Mouse (Mus musculus): ENCODE data around the gene Siah3. TPM values are rescaled to one million over a fixed set of nuclear protein-coding genes. Genes with fewer than 3 reads are reported as not detected.

Siah3 gene
- 2.7 and 3.0 TPM in 2 replicates for polyA plus RNA-seq (2015; fragmentation: Nextera tagmentation; extraction: Ambion mirVana)

DNA sequence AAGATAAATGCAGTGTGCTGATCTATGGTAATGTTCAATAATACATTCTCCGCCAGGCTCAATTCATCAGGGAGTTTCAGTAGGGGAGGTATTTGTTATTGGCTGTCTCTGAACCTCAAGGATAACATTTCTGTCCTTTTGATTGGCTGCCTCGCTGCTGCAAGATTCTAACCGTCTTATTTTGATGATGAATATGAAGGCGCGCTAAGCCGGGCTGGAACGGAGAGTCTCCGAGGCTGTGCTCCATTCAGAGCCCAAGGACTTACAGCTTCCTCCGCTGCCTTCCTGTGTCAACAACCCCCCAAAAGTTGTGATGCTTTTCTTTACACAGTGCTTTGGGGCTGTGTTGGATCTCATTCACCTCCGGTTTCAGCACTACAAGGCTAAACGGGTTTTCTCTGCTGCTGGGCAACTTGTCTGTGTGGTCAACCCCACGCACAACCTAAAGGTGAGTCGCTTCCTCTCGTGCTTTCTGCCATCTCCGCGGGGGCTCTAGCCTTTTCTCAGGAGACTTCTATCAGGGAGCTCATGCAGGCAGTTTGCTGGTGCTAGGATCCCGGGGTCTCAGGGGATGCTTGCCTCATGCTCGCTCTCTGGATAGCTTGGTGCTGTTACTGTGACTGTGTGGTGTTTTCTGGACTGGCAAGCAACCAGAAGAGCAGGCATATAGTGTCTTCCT is at the start of gene Siah3:
Gene Siah3, plus strand, starts transcription at position 240 of the 679 bp plus-strand sequence.
- Histone ChIP-seq H3K27me3 (ENCODE audit: control insufficient read depth, insufficient read depth, low read depth, low read length) (no peaks in the 10 kb centered on the region), H3K36me3 (ENCODE audit: control insufficient read depth, insufficient read depth, low read length) (no peaks in the 10 kb centered on the region), H3K4me1 (ENCODE audit: control insufficient read depth, insufficient read depth, low read length) (peaks cover 36% of the 10 kb centered on the region), H3K27ac (ENCODE audit: low read length) (peak within 1 kb of the TSS; percentile 76), H3K9me3 (replicated peaks; ENCODE audit: control insufficient read depth, low read length, poor library complexity, severe bottlenecking) (no peaks in the 10 kb centered on the region), H3K4me3 (ENCODE audit: low read depth, low read length) (peak within 1 kb of the TSS; percentile 53), H3K9ac (ENCODE audit: low read depth, low read length) (peak within 1 kb of the TSS; percentile 63), H3K4me2 (ENCODE audit: low read length) (peak within 1 kb of the TSS; percentile 94)
- 3% methylated on average over 18 of the region's 18 CpGs for WGBS
- ATAC-seq, result peak; percentile 75

DNA sequence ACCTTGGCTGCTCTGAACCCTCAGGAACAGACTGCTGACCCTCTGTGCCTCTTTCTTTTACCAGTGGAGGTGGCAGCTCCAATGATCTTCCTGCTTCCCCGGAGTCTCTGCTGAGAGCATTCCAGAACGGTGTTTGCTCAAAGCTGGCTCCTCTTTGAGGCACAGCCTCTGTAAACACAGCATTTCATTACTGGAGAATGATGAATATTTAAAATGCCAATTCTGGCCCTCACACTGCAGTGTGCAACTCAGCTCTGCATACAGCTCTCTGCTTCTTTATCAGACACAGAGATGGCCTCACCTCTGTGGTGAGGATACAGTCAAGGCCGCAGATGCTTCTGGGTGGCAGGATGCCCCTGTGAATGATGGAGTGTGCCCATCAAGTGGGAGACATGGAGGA is 46.0 kb upstream of the Siah3 start:
- Histone ChIP-seq H3K27ac (ENCODE audit: low read length) (no peak overlapping the region), H3K36me3 (ENCODE audit: control insufficient read depth, insufficient read depth, low read length) (no peaks in the 10 kb centered on the region), H3K9me3 (replicated peaks; ENCODE audit: control insufficient read depth, low read length, poor library complexity, severe bottlenecking) (no peaks in the 10 kb centered on the region), H3K4me3 (ENCODE audit: low read depth, low read length) (no peak overlapping the region), H3K4me1 (ENCODE audit: control insufficient read depth, insufficient read depth, low read length) (no peaks in the 10 kb centered on the region), H3K9ac (ENCODE audit: low read depth, low read length) (no peak overlapping the region), H3K27me3 (ENCODE audit: control insufficient read depth, insufficient read depth, low read depth, low read length) (no peaks in the 10 kb centered on the region), H3K4me2 (ENCODE audit: low read length) (no peak overlapping the region)
- 63% methylated on average over 3 of the region's 3 CpGs for WGBS
- ATAC-seq, result peak; percentile 64; the same call in 1 of the 2 replicates

DNA sequence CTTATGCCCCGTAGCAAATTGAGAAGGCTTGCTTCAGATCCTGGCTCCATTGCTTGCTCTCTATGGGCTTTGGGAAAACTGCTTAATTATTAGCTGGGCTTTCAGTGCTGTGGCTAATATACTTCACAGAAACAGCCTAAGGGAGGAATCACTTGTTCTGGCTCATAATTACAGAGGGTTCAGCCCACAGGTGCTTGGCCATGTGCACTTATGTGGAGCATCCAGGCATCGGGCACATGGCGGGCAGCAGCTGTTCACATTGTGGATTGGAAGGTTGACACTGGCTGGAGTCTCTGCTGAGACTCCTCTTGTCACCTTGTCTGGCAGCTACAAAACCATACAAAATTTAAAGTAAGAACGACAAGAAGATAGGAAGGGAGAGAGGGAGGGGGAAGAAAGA is 45.4 kb upstream of the Siah3 start:
- no peak overlapping the region for H3K4me3 ChIP-seq (ENCODE audit: low read depth, low read length)
- H3K4me2 ChIP-seq (ENCODE audit: low read length), result no peak overlapping the region
- H3K9me3 ChIP-seq (replicated peaks; ENCODE audit: control insufficient read depth, low read length, poor library complexity, severe bottlenecking), result no peaks in the 10 kb centered on the region
- H3K27ac ChIP-seq (ENCODE audit: low read length), result no peak overlapping the region
- 83% methylated on average over 4 of the region's 4 CpGs for WGBS
- no peaks in the 10 kb centered on the region for H3K36me3 ChIP-seq (ENCODE audit: control insufficient read depth, insufficient read depth, low read length)
- H3K4me1 ChIP-seq (ENCODE audit: control insufficient read depth, insufficient read depth, low read length), result no peaks in the 10 kb centered on the region
- ATAC-seq, result no peak
- H3K9ac ChIP-seq (ENCODE audit: low read depth, low read length), result no peak overlapping the region
- no peaks in the 10 kb centered on the region for H3K27me3 ChIP-seq (ENCODE audit: control insufficient read depth, insufficient read depth, low read depth, low read length)

DNA sequence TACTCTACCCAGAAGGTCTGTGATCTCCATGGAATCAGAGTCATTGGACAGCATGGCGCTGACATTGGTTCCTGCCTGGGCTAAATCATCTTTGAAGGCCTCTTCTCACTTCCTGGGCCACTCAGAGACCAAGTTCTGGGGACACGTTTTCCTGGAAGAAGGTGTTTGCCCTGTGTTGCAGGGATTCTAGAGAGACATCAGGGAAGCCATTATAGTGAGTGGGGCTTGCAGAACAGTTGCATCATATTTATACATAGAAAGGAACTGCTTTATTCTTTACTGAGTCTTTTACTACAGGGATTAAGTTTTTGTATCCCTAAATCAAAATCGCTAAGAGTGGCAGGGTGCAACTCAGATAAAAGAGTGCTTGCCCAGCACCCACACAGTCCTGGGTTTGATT is 37.1 kb upstream of the Siah3 start:
- 86% methylated on average over 3 of the region's 3 CpGs for WGBS
- Histone ChIP-seq H3K4me2 (ENCODE audit: low read length) (no peak overlapping the region), H3K9me3 (replicated peaks; ENCODE audit: control insufficient read depth, low read length, poor library complexity, severe bottlenecking) (no peaks in the 10 kb centered on the region), H3K36me3 (ENCODE audit: control insufficient read depth, insufficient read depth, low read length) (no peaks in the 10 kb centered on the region), H3K4me3 (ENCODE audit: low read depth, low read length) (no peak overlapping the region), H3K4me1 (ENCODE audit: control insufficient read depth, insufficient read depth, low read length) (peaks cover 14% of the 10 kb centered on the region), H3K27ac (ENCODE audit: low read length) (no peak overlapping the region), H3K27me3 (ENCODE audit: control insufficient read depth, insufficient read depth, low read depth, low read length) (no peaks in the 10 kb centered on the region), H3K9ac (ENCODE audit: low read depth, low read length) (no peak overlapping the region)
- no peak for ATAC-seq

DNA sequence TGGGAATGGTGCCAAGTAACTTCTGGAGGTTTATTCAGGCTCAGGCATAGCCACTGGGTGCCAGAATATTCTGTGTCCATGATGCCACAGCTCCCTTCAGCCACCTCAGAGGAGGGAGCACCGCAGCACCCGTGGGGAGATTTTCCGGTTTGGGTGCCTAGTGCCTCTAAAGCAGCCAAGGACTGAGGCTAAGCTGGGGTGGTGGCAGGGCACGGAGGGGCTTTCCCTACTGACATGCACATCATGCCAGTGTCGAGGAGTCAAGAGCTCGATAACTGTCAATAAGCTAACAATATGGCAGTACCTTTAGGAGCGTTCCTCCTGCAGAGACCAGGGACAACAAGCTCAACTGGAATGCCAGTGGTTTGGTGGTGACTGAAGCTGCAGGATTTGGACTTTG is 35.9 kb upstream of the Siah3 start:
- H3K36me3 ChIP-seq (ENCODE audit: control insufficient read depth, insufficient read depth, low read length), result no peaks in the 10 kb centered on the region
- no peak overlapping the region for H3K27ac ChIP-seq (ENCODE audit: low read length)
- H3K4me1 ChIP-seq (ENCODE audit: control insufficient read depth, insufficient read depth, low read length), result peaks cover 14% of the 10 kb centered on the region
- no peak overlapping the region for H3K4me2 ChIP-seq (ENCODE audit: low read length)
- no peak for ATAC-seq
- 86% methylated on average over 7 of the region's 7 CpGs for WGBS
- H3K9me3 ChIP-seq (replicated peaks; ENCODE audit: control insufficient read depth, low read length, poor library complexity, severe bottlenecking), result no peaks in the 10 kb centered on the region
- no peaks in the 10 kb centered on the region for H3K27me3 ChIP-seq (ENCODE audit: control insufficient read depth, insufficient read depth, low read depth, low read length)
- no peak overlapping the region for H3K4me3 ChIP-seq (ENCODE audit: low read depth, low read length)
- H3K9ac ChIP-seq (ENCODE audit: low read depth, low read length), result no peak overlapping the region

DNA sequence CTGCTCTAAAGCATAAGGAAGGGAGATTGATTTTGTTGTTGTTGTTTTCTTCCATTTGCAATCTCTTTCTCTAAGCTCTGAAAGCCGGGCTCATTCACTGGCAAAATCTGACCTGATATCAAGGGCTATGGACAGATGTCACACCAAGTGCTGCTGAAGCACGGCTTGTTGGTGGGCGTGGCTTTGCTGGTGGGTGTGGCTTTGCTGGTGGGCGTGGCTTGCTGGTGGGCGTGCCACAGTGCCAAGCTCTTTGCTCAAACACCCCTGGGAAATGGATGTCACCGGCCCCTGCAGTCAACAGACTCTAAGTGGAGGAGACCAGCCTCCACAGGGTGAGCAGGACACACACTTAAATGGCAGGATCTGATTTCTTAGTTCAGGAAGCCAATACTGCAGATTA is 35.0 kb upstream of the Siah3 start:
- H3K36me3 ChIP-seq (ENCODE audit: control insufficient read depth, insufficient read depth, low read length), result no peaks in the 10 kb centered on the region
- no peak overlapping the region for H3K9ac ChIP-seq (ENCODE audit: low read depth, low read length)
- H3K4me2 ChIP-seq (ENCODE audit: low read length), result no peak overlapping the region
- no peak overlapping the region for H3K4me3 ChIP-seq (ENCODE audit: low read depth, low read length)
- 62% methylated on average over 6 of the region's 6 CpGs for WGBS
- H3K27ac ChIP-seq (ENCODE audit: low read length), result no peak overlapping the region
- ATAC-seq, result no peak
- H3K27me3 ChIP-seq (ENCODE audit: control insufficient read depth, insufficient read depth, low read depth, low read length), result no peaks in the 10 kb centered on the region
- H3K4me1 ChIP-seq (ENCODE audit: control insufficient read depth, insufficient read depth, low read length), result peaks cover 12% of the 10 kb centered on the region
- no peaks in the 10 kb centered on the region for H3K9me3 ChIP-seq (replicated peaks; ENCODE audit: control insufficient read depth, low read length, poor library complexity, severe bottlenecking)

DNA sequence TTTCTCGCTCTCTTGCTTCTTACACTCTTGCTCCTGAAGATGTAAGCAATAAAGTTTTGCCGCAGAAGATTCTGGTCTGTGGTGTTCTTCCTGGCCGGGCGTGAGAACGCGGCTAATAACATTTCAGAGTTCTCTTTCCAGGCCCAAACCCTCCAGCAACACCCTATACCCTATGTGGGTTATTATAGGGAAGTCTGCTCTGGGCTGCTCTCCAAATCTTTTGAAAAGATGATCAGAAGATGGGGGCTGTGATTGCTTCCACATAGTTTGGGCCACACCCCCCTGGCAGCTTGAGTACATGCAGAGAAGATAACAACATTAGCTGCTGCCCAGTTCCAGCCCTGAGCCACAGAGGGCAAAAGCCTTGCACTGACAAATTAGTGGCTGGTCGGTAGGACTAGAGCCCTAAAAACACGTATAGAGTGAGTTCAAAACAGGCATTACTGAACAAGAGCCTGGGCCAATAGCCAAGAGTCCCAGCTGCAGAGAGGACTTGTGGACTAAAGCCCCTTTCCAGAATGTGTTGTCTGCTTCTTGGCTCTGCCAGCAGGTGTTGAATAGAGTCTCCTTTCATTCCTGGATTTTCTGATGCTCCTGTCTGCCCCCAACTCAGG is 24.5 kb upstream of the Siah3 start:
- Histone ChIP-seq H3K4me1 (ENCODE audit: control insufficient read depth, insufficient read depth, low read length) (peaks cover 7% of the 10 kb centered on the region; the same call in 1 of the 2 replicates), H3K27me3 (ENCODE audit: control insufficient read depth, insufficient read depth, low read depth, low read length) (no peaks in the 10 kb centered on the region), H3K4me3 (ENCODE audit: low read depth, low read length) (no peak overlapping the region), H3K27ac (ENCODE audit: low read length) (no peak overlapping the region), H3K9ac (ENCODE audit: low read depth, low read length) (no peak overlapping the region), H3K4me2 (ENCODE audit: low read length) (no peak overlapping the region), H3K36me3 (ENCODE audit: control insufficient read depth, insufficient read depth, low read length) (no peaks in the 10 kb centered on the region), H3K9me3 (replicated peaks; ENCODE audit: control insufficient read depth, low read length, poor library complexity, severe bottlenecking) (no peaks in the 10 kb centered on the region)
- WGBS, result 81% methylated on average over 7 of the region's 8 CpGs
- peak; percentile 48; the same call in 1 of the 2 replicates for ATAC-seq

DNA sequence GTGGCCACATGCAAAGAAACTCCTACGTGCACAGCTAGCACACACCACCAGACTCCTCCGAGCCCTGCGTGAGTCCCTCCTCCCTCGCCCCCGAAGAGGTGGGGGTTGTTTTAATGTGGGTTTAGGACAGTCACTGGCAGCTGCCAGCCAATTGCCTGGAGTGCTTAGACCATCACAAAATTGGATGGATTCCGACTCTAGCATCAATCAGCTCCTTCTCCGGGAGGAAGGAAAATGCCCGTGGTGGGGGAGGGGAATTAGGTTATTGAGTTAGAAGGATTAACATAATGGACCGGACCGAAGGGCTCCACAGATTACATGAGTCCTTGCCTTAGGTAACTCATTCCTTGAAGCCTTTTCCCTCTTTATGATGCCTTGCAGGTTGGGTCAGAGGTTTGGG is 22.9 kb upstream of the Siah3 start:
- Histone ChIP-seq H3K36me3 (ENCODE audit: control insufficient read depth, insufficient read depth, low read length) (no peaks in the 10 kb centered on the region), H3K9ac (ENCODE audit: low read depth, low read length) (no peak overlapping the region), H3K27ac (ENCODE audit: low read length) (peak overlapping the region; percentile 5; the same call in 1 of the 2 replicates), H3K9me3 (replicated peaks; ENCODE audit: control insufficient read depth, low read length, poor library complexity, severe bottlenecking) (no peaks in the 10 kb centered on the region), H3K4me1 (ENCODE audit: control insufficient read depth, insufficient read depth, low read length) (peaks cover 7% of the 10 kb centered on the region; the same call in 1 of the 2 replicates), H3K27me3 (ENCODE audit: control insufficient read depth, insufficient read depth, low read depth, low read length) (no peaks in the 10 kb centered on the region), H3K4me2 (ENCODE audit: low read length) (peak overlapping the region; percentile 2; the same call in 1 of the 2 replicates), H3K4me3 (ENCODE audit: low read depth, low read length) (no peak overlapping the region)
- WGBS, result 34% methylated on average over 10 of the region's 10 CpGs
- peak; percentile 73 for ATAC-seq

DNA sequence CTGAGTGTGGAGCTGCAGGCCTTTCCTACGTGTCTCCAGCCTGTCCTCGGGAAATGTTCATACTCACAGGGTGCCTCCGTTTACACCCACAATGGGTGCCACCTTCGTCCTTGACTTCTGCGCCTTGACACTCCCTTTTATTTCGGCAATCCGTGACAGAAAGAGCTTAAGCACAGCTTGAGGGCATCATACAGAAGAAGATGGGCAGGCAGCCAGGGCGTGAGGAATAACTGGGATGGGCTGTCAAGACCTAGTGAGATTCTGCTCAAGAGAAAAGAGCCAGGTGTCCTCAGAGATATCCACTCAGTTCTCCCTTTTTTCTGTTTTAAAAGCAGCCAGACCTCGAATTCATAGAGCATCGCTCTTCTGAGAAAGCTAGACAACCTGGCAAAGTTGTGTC is 21.2 kb upstream of the Siah3 start:
- no peaks in the 10 kb centered on the region for H3K9me3 ChIP-seq (replicated peaks; ENCODE audit: control insufficient read depth, low read length, poor library complexity, severe bottlenecking)
- no peaks in the 10 kb centered on the region for H3K27me3 ChIP-seq (ENCODE audit: control insufficient read depth, insufficient read depth, low read depth, low read length)
- peaks cover 7% of the 10 kb centered on the region; the same call in 1 of the 2 replicates for H3K4me1 ChIP-seq (ENCODE audit: control insufficient read depth, insufficient read depth, low read length)
- ATAC-seq, result no peak
- no peak overlapping the region for H3K4me3 ChIP-seq (ENCODE audit: low read depth, low read length)
- WGBS, result 64% methylated on average over 10 of the region's 10 CpGs
- H3K36me3 ChIP-seq (ENCODE audit: control insufficient read depth, insufficient read depth, low read length), result no peaks in the 10 kb centered on the region
- H3K27ac ChIP-seq (ENCODE audit: low read length), result no peak overlapping the region
- H3K4me2 ChIP-seq (ENCODE audit: low read length), result no peak overlapping the region
- H3K9ac ChIP-seq (ENCODE audit: low read depth, low read length), result no peak overlapping the region

Measured in midbrain, embryonic 16.5 days (tissue).